ENCODE assay signal across 22 mouse cellular contexts in genomic region chr2:145890571-145890970, GRCm38 (mm10). TPM values are rescaled to one million over a fixed set of nuclear protein-coding genes. Genes with fewer than 3 reads are reported as not detected.
DNase-seq lines count a peak whose midpoint lies in the region; ATAC-seq and TF ChIP-seq lines count a peak whose summit lies in the region.
"Had no signal": no experiment of that assay in that cellular context is flagged by ENCODE, and none has a peak within 500 bp of the region (broad histone marks: within the 10 kb centered on the region; RNA-seq: fewer than 3 reads in every experiment).

No protein-coding gene starts in this region.

- H3K4me2 ChIP-seq in stomach, embryonic 15.5 days, result no peak overlapping the region
- H3K4me2 ChIP-seq in stomach, postnatal 0 days (replicated peaks; ENCODE audit: low read depth), result no peak overlapping the region
- H3K4me2 ChIP-seq in embryonic facial prominence, embryonic 13.5 days, result no peak overlapping the region
- no peak overlapping the region for H3K4me2 ChIP-seq in liver, embryonic 12.5 days
- H3K4me2 ChIP-seq: embryonic facial prominence, embryonic 12.5 days; forebrain, embryonic 12.5 days; heart, embryonic 12.5 days; hindbrain, embryonic 15.5 days had no signal

- no peak for ATAC-seq in stomach, embryonic 15.5 days (ENCODE audit: insufficient read depth, low FRiP score, low read depth)
- no peak for ATAC-seq in stomach, postnatal 0 days (ENCODE audit: low FRiP score, low TSS enrichment)
- no peak for ATAC-seq in embryonic facial prominence, embryonic 13.5 days (ENCODE audit: insufficient number of reproducible peaks, insufficient read depth, low FRiP score, low TSS enrichment, low read depth)
- ATAC-seq in liver, embryonic 12.5 days, result no peak
- ATAC-seq: forebrain, embryonic 16.5 days; intestine, embryonic 16.5 days had no signal

- TF ChIP-seq EP300 in stomach, postnatal 0 days (optimal IDR thresholded peaks at IDR 0.05), result no peak

- peaks cover 11% of the 10 kb centered on the region; the same call in 1 of the 2 replicates for H3K79me2 ChIP-seq in macrophage (ENCODE audit: inconsistent target)

- H3K9ac ChIP-seq in stomach, embryonic 15.5 days, result no peak overlapping the region
- H3K9ac ChIP-seq in stomach, postnatal 0 days (ENCODE audit: low read length), result no peak overlapping the region
- H3K9ac ChIP-seq in embryonic facial prominence, embryonic 13.5 days, result no peak overlapping the region
- H3K9ac ChIP-seq in liver, embryonic 12.5 days, result no peak overlapping the region
- H3K9ac ChIP-seq: embryonic facial prominence, embryonic 12.5 days; forebrain, embryonic 12.5 days; heart, embryonic 12.5 days; hindbrain, embryonic 15.5 days had no signal

- H3K27ac ChIP-seq in stomach, embryonic 15.5 days, result peak overlapping the region; percentile 4; the same call in 1 of the 2 replicates
- H3K27ac ChIP-seq in stomach, postnatal 0 days (replicated peaks), result no peak overlapping the region
- peak overlapping the region; percentile 64; the same call in 1 of the 2 replicates for H3K27ac ChIP-seq in embryonic facial prominence, embryonic 13.5 days
- peak overlapping the region; percentile 99 for H3K27ac ChIP-seq in macrophage
- no peak overlapping the region for H3K27ac ChIP-seq in liver, embryonic 12.5 days
- H3K27ac ChIP-seq: embryonic facial prominence, embryonic 12.5 days; forebrain, embryonic 12.5 days; hindbrain, embryonic 15.5 days had no signal

- H3K9me3 ChIP-seq in stomach, embryonic 15.5 days, result no peaks in the 10 kb centered on the region
- H3K9me3 ChIP-seq in stomach, postnatal 0 days (ENCODE audit: control insufficient read depth, low read length), result no peaks in the 10 kb centered on the region
- no peaks in the 10 kb centered on the region for H3K9me3 ChIP-seq in embryonic facial prominence, embryonic 13.5 days
- H3K9me3 ChIP-seq in liver, embryonic 12.5 days (replicated peaks), result no peaks in the 10 kb centered on the region
- H3K9me3 ChIP-seq: embryonic facial prominence, embryonic 12.5 days; forebrain, embryonic 12.5 days; heart, embryonic 12.5 days; hindbrain, embryonic 15.5 days had no signal

- DNase-seq in stomach, postnatal 0 days (ENCODE audit: low spot score), result no peak
- no peak for DNase-seq in heart, postnatal 25 days (ENCODE audit: low spot score)
- DNase-seq: adrenal gland, adult 2 months; adrenal gland, postnatal 25 days; cerebellum, adult 11 months; cerebellum, adult 8-10 months; cerebellum, postnatal 14 days; embryo, embryonic 11 days; heart, postnatal 36 days had no signal

- H3K36me3 ChIP-seq in stomach, embryonic 15.5 days, result peaks cover 12% of the 10 kb centered on the region; the same call in 1 of the 2 replicates
- H3K36me3 ChIP-seq in stomach, postnatal 0 days (ENCODE audit: control insufficient read depth, insufficient read depth, low read length), result peaks cover 10% of the 10 kb centered on the region
- peaks cover 15% of the 10 kb centered on the region for H3K36me3 ChIP-seq in embryonic facial prominence, embryonic 13.5 days
- H3K36me3 ChIP-seq in macrophage (ENCODE audit: inconsistent target), result peaks cover 13% of the 10 kb centered on the region
- no peaks in the 10 kb centered on the region for H3K36me3 ChIP-seq in liver, embryonic 12.5 days
- H3K36me3 ChIP-seq: forebrain, embryonic 12.5 days had no signal

- H3K4me1 ChIP-seq in stomach, embryonic 15.5 days, result peaks cover 8% of the 10 kb centered on the region
- H3K4me1 ChIP-seq in stomach, postnatal 0 days (replicated peaks; ENCODE audit: control insufficient read depth, insufficient read depth), result 0 out of 2 replicates have a peak, but pooled peaks cover 2% of the 10 kb centered on the region
- H3K4me1 ChIP-seq in embryonic facial prominence, embryonic 13.5 days, result peaks cover 38% of the 10 kb centered on the region
- no peaks in the 10 kb centered on the region for H3K4me1 ChIP-seq in liver, embryonic 12.5 days
- H3K4me1 ChIP-seq: hindbrain, embryonic 15.5 days had no signal

- intact Hi-C loops in heart, postnatal 25 days (cut with DNase I), result no loop called here

- H3K27me3 ChIP-seq in stomach, embryonic 15.5 days (replicated peaks), result no peaks in the 10 kb centered on the region
- H3K27me3 ChIP-seq in stomach, postnatal 0 days (ENCODE audit: control insufficient read depth, insufficient read depth, low read length), result no peaks in the 10 kb centered on the region
- H3K27me3 ChIP-seq in embryonic facial prominence, embryonic 13.5 days, result no peaks in the 10 kb centered on the region
- H3K27me3 ChIP-seq in liver, embryonic 12.5 days (replicated peaks), result no peaks in the 10 kb centered on the region
- H3K27me3 ChIP-seq: embryonic facial prominence, embryonic 12.5 days; forebrain, embryonic 12.5 days; heart, embryonic 12.5 days; hindbrain, embryonic 15.5 days had no signal

- H3K4me3 ChIP-seq in stomach, embryonic 15.5 days (replicated peaks), result no peak overlapping the region
- H3K4me3 ChIP-seq in stomach, postnatal 0 days (ENCODE audit: low read depth, low read length), result no peak overlapping the region
- H3K4me3 ChIP-seq in embryonic facial prominence, embryonic 13.5 days, result no peak overlapping the region
- H3K4me3 ChIP-seq in macrophage (ENCODE audit: inconsistent target), result no peak overlapping the region
- H3K4me3 ChIP-seq in liver, embryonic 12.5 days, result no peak overlapping the region
- H3K4me3 ChIP-seq: embryonic facial prominence, embryonic 12.5 days; erythroblast, embryonic 14.5 days; forebrain, embryonic 12.5 days; heart, embryonic 12.5 days; hindbrain, embryonic 15.5 days had no signal

- 86% methylated on average over 2 of the region's 2 CpGs for WGBS in stomach, embryonic 15.5 days
- WGBS in stomach, postnatal 0 days, result 73% methylated on average over 2 of the region's 2 CpGs
- WGBS in embryonic facial prominence, embryonic 13.5 days, result 70% methylated on average over 2 of the region's 2 CpGs
- WGBS in macrophage (ENCODE audit: missing documents), result 60% methylated on average over 2 of the region's 2 CpGs
- WGBS in liver, embryonic 12.5 days (ENCODE audit: insufficient replicate concordance), result 67% methylated on average over 2 of the region's 2 CpGs

- TF ChIP-seq CTCF in stomach, postnatal 0 days (IDR thresholded peaks at IDR 0.05; ENCODE audit: low read depth), result no peak

RNA-seq across cellular contexts. Expression of gene Naa20, which starts 11.3 kb away (rescaled TPM):
- polyA plus RNA-seq in stomach, embryonic 15.5 days (2015; fragmentation: Nextera tagmentation; extraction: Ambion mirVana), result 153 and 164 TPM in 2 replicates
- 119 and 134 TPM in 2 replicates for polyA plus RNA-seq in stomach, postnatal 0 days (2015; fragmentation: Nextera tagmentation; extraction: Ambion mirVana)
- polyA plus RNA-seq in embryonic facial prominence, embryonic 13.5 days (2015; fragmentation: Nextera tagmentation; extraction: Ambion mirVana), result 168 and 193 TPM in 2 replicates
- 100 to 1,000 TPM in 21 of 26 experiments, 10 to 100 TPM in 5; 43.5 to 281 (median 153) TPM for total RNA-seq in macrophage (2018; cell fraction: chromatin; rRNA removed)
- total RNA-seq in macrophage (2018; cell fraction: cytosol; rRNA removed), result 10 to 100 TPM; 62.8 to 89.3 (median 71.5) TPM
- 100 to 1,000 TPM in 15 of 26 experiments, 10 to 100 TPM in 11; 41.0 to 277 (median 102) TPM for total RNA-seq in macrophage (2018; cell fraction: nucleus; rRNA removed)
- polyA plus RNA-seq in macrophage (2018), result 73.2 to 165 TPM (median 79.1 TPM) in 3 replicates
- polyA plus RNA-seq in liver, embryonic 12.5 days (2016; fragmentation: Nextera tagmentation; extraction: Ambion mirVana), result 85.9 and 92.8 TPM in 2 replicates
- total RNA-seq in heart, postnatal 25 days (2021), result 100 to 1,000 TPM; 102 to 108 TPM

RNA-seq across cellular contexts. Expression of gene Cfap61, which starts 44.0 kb away (rescaled TPM):
- polyA plus RNA-seq in stomach, embryonic 15.5 days (2015; fragmentation: Nextera tagmentation; extraction: Ambion mirVana), result 0.66 and 1.7 TPM in 2 replicates
- 0.16 and 0.77 TPM in 2 replicates for polyA plus RNA-seq in stomach, postnatal 0 days (2015; fragmentation: Nextera tagmentation; extraction: Ambion mirVana)
- polyA plus RNA-seq in embryonic facial prominence, embryonic 13.5 days (2015; fragmentation: Nextera tagmentation; extraction: Ambion mirVana), result 0.31 and 0.78 TPM in 2 replicates
- total RNA-seq in macrophage (2018; cell fraction: chromatin; rRNA removed), result 1 to 10 TPM in 1 of 26 experiments, under 1 TPM in 5, not detected in 20; 0.34 to 4.3 (median 0.80) TPM
- total RNA-seq in macrophage (2018; cell fraction: cytosol; rRNA removed), result under 1 TPM in 8 of 26 experiments, not detected in 18; 0.04 to 0.22 (median 0.12) TPM
- under 1 TPM in 5 of 26 experiments, not detected in 21; 0.20 to 0.60 (median 0.26) TPM for total RNA-seq in macrophage (2018; cell fraction: nucleus; rRNA removed)
- polyA plus RNA-seq in macrophage (2018), result not detected in 3 replicates
- polyA plus RNA-seq in liver, embryonic 12.5 days (2016; fragmentation: Nextera tagmentation; extraction: Ambion mirVana), result not detected in 2 replicates
- 1 to 10 TPM in 1 of 2 experiments, under 1 TPM in 1; 0.95 to 1.2 TPM for total RNA-seq in heart, postnatal 25 days (2021)
- total RNA-seq: common myeloid progenitor, adult 5-6 weeks; gastrocnemius, adult 18-20 months had no signal
- polyA plus RNA-seq: erythroblast, embryonic 14.5 days had no signal

RNA-seq across cellular contexts. Expression of gene Crnkl1, which starts 44.2 kb away (rescaled TPM):
- polyA plus RNA-seq in stomach, embryonic 15.5 days (2015; fragmentation: Nextera tagmentation; extraction: Ambion mirVana), result 19.9 and 20.9 TPM in 2 replicates
- polyA plus RNA-seq in stomach, postnatal 0 days (2015; fragmentation: Nextera tagmentation; extraction: Ambion mirVana), result 13.4 and 15.2 TPM in 2 replicates
- 33.8 and 34.8 TPM in 2 replicates for polyA plus RNA-seq in embryonic facial prominence, embryonic 13.5 days (2015; fragmentation: Nextera tagmentation; extraction: Ambion mirVana)
- total RNA-seq in macrophage (2018; cell fraction: chromatin; rRNA removed), result 10 to 100 TPM; 19.3 to 58.5 (median 39.1) TPM
- total RNA-seq in macrophage (2018; cell fraction: cytosol; rRNA removed), result 10 to 100 TPM; 15.9 to 25.2 (median 19.1) TPM
- total RNA-seq in macrophage (2018; cell fraction: nucleus; rRNA removed), result 10 to 100 TPM; 18.4 to 42.8 (median 24.8) TPM
- 19.4 to 21.5 TPM (median 19.6 TPM) in 3 replicates for polyA plus RNA-seq in macrophage (2018)
- polyA plus RNA-seq in liver, embryonic 12.5 days (2016; fragmentation: Nextera tagmentation; extraction: Ambion mirVana), result 24.7 TPM in 2 replicates
- 10 to 100 TPM; 17.5 to 20.5 TPM for total RNA-seq in heart, postnatal 25 days (2021)

Comparison
In these comparisons a context has a peak if more than half of its experiments do, and no peak if none do; other contexts are left out.
1. H3K27ac ChIP-seq: peak in stomach, embryonic 15.5 days (single experiment), embryonic facial prominence, embryonic 13.5 days (single experiment) and macrophage (single experiment); none in stomach, postnatal 0 days (single experiment) and liver, embryonic 12.5 days (single experiment).